Mouse (Mus musculus): ENCODE measurements around the gene Aldh1a1.

Aldh1a1 gene

GRCm38 (mm10) chr19:20653082-20653676, 160.7 kb downstream of the Aldh1a1 start:
- DNase-seq (ENCODE audit: extremely low read depth, low read depth) = no peak

- no peak for DNase-seq (ENCODE audit: extremely low read depth, low read depth)
These were observed 161.8 kb downstream of the Aldh1a1 start for GRCm38 (mm10) chr19:20654141-20654873.

- no peak for DNase-seq (ENCODE audit: extremely low read depth, low read depth)
These were observed 185.3 kb downstream of the Aldh1a1 start for GRCm38 (mm10) chr19:20677697-20678355.

All from MEL-GATA-1-ER (cell line).